Mouse (Mus musculus) cerebellum, postnatal 14 days (tissue): ENCODE results near the gene Cdc42bpg.

ENCODE experiments used
- DNase-seq, 2 experiments: peaks; one replicate each; pipeline ENCODE4 v3.0.0; 2021; ENCODE audit warnings: mixed read lengths in 2 of 2

Gene Cdc42bpg

GRCm38 (mm10) chr19:6306137-6306551 is at the start of gene Cdc42bpg:
Cdc42bpg (plus strand) TSS chr19:6306456.
- DNase-seq = peak; percentile 93 to 95

GRCm38 (mm10) chr19:6260428-6260827 is 45.8 kb upstream of the Cdc42bpg start:
- DNase-seq = peak; percentile 73 to 76

GRCm38 (mm10) chr19:6260946-6261345 is 45.3 kb upstream of the Cdc42bpg start:
- DNase-seq = peak in 1 of 2 experiments; percentile 48

GRCm38 (mm10) chr19:6261379-6261778 is 44.9 kb upstream of the Cdc42bpg start:
- no peak for DNase-seq

GRCm38 (mm10) chr19:6262222-6262621 is 44.0 kb upstream of the Cdc42bpg start:
- DNase-seq = peak; percentile 90 to 95

GRCm38 (mm10) chr19:6262839-6263433 is 43.3 kb upstream of the Cdc42bpg start:
- DNase-seq = peak in 1 of 2 experiments; percentile 38

- DNase-seq = no peak
Measured at GRCm38 (mm10) chr19:6264200-6264599, 42.1 kb upstream of the Cdc42bpg start.

- DNase-seq = no peak
Measured at GRCm38 (mm10) chr19:6264945-6265344, 41.3 kb upstream of the Cdc42bpg start.

GRCm38 (mm10) chr19:6265727-6266182 is 40.5 kb upstream of the Cdc42bpg start:
- DNase-seq = peak; percentile 62 to 73

- DNase-seq = peak; percentile 95 to 97
Measured at GRCm38 (mm10) chr19:6267306-6268169, 38.7 kb upstream of the Cdc42bpg start.

GRCm38 (mm10) chr19:6268170-6268528 is 38.1 kb upstream of the Cdc42bpg start:
- peak; percentile 93 to 95 for DNase-seq

GRCm38 (mm10) chr19:6268670-6269132 is 37.6 kb upstream of the Cdc42bpg start:
- DNase-seq = no peak

GRCm38 (mm10) chr19:6269798-6270475 is 36.3 kb upstream of the Cdc42bpg start:
- DNase-seq = no peak

GRCm38 (mm10) chr19:6270661-6271060 is 35.6 kb upstream of the Cdc42bpg start:
- DNase-seq = no peak

GRCm38 (mm10) chr19:6271206-6271605 is 35.0 kb upstream of the Cdc42bpg start:
- no peak for DNase-seq

GRCm38 (mm10) chr19:6272053-6272452 is 34.2 kb upstream of the Cdc42bpg start:
- no peak for DNase-seq

GRCm38 (mm10) chr19:6272738-6273137 is 33.5 kb upstream of the Cdc42bpg start:
- peak in 1 of 2 experiments; percentile 20 for DNase-seq

- peak; percentile 49 for DNase-seq
Measured at GRCm38 (mm10) chr19:6273592-6273991, 32.7 kb upstream of the Cdc42bpg start.

GRCm38 (mm10) chr19:6273998-6274608 is 32.2 kb upstream of the Cdc42bpg start:
- peak; percentile 62 to 71 for DNase-seq

GRCm38 (mm10) chr19:6275740-6276389 is 30.4 kb upstream of the Cdc42bpg start:
- DNase-seq = no peak

GRCm38 (mm10) chr19:6276426-6277421 is 29.5 kb upstream of the Cdc42bpg start, which contains the start of gene Ehd1:
Ehd1 (plus strand) TSS chr19:6276725.
- DNase-seq = peak; percentile 98 to 99
